Mouse (Mus musculus): Measurements from ENCODE around the gene Galnt17. TPM values are rescaled to one million over a fixed set of nuclear protein-coding genes. Genes with fewer than 3 reads are reported as not detected.

The Galnt17 gene
- total RNA-seq, 2 experiments from 2014 or later, result not detected

DNA sequence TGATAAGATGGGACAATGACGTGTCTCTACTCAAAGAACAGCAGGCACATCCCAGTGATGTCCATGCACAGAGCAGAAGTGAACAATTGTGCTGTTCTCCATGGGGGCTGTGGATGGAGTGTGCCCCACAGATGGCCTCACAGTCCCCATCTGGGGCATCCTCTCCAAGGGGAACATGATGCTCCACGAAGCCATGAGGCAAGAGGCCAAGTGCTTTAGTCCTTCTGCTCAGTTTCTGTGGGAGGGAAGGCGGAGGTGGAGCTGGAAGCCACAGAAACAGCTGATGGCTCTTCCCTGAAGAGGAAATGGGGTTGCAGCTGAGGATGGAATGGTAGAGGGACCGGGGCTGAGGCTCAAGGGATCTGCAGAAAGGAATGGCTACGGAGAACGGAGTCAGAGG is 243.1 kb downstream of the Galnt17 start:
- no peak for ATAC-seq (replicated peaks; ENCODE audit: low FRiP score, poor library complexity, severe bottlenecking)

DNA sequence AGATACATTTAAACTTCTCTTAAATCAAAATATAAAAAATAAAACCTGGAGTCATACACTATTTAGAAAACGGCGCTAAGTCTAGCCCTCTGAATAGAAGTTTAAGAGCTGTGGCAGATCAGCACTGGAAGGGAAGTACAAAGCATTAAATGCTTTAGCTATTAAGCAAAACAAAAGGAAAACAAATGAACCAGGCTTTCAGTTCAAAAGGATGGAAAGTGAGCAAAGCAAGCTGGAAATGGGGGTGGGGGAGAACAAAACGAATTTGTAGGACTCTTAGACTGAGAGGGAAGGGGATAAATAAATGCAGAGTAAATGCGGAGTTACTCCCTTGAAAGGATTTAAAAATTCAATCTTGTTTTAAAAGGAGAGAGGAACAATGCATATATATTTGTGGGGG is 259.8 kb downstream of the Galnt17 start:
- no peak for ATAC-seq (replicated peaks; ENCODE audit: low FRiP score, poor library complexity, severe bottlenecking)

DNA sequence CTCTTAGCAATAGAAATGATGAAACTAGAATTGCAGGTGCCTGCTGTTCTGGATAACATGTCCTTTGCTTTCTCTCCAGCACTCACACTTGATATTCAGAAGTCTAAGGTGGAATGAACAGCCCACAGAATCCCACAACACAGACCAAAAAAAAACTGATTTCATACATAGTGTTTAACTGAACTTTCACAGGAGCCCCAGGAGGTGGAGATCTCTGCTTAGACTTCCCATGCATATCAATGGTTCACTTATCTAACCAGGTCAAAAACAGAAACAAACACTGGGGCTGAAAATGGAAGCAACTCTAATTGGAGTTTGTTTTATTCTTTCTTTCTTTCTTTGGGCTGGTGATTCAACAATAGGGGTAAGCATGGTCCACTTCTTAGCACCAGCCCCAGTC is 265.2 kb downstream of the Galnt17 start:
- no peak for ATAC-seq (replicated peaks; ENCODE audit: low FRiP score, poor library complexity, severe bottlenecking)

DNA sequence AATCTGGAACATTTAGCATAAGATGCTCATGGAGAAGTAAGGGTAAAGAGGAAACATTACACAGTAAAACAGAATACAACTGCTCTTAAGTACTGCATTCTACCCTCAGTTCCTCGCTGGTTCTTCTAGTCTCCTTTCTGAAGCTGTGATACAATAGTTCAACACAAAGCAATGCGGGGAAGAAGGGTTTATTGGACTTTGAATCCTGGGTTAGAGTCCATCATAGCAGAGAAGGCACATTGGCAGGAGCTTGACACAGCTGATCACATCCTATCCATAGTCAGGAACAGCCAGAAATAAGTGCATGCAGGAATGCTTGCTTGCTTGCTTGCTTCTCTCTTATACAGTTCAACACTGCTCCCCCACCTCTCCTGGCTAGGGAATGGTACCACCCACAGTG is 267.9 kb downstream of the Galnt17 start:
- no peak for ATAC-seq (replicated peaks; ENCODE audit: low FRiP score, poor library complexity, severe bottlenecking)

DNA sequence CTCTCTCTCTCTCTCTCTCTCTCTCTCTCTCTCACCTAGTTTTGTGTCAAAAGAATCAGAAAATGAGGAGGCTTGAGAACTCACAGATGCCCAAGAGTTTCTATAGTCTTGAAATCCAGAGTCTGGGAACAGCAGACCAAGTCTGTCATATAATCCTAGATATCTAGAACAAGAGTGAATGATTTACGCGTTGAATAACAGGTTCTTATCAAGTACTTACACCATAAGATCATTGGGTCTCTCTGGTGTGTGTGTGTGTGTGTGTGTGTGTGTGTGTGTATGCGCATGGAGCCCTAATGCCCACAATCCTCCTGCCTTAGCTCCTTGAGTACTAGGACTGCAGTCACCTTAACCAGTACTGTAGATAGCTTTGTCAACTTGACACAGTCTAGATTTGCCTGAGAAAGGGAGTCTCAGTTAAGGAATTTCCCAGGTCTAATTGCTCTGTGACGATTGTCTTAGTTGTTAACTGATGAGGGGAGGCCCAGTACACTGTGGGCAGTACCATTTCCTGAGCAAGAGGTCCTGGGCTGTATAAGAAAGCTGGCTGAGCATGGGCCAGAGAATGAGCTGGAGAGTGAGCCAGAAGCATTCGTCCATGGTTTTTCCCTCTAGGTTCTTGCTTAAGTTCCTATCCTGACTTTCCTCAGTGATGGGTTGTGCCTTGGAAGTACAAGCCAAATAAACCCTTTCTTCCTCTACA is 268.5 kb downstream of the Galnt17 start:
- no peak for ATAC-seq (replicated peaks; ENCODE audit: low FRiP score, poor library complexity, severe bottlenecking)

DNA sequence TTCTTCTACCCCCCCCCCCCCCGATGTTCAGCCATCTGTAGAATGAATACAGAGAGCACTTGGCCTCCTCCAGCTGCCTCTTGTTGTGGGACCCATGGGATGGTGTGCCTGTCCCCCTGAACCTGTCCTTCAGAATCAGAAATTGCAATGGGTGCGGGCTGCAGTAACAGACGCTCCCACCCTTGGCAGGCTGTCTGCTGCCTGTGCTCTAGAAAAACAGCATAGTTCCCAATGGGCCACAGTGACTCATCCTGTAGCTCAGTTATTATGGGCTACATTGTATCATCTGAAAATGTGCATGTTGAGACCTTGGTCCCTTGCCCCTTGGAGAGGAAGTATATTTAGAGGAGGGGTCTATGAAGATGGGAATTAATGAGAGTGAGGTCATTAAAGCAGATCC is 283.8 kb downstream of the Galnt17 start:
- no peak for ATAC-seq (replicated peaks; ENCODE audit: low FRiP score, poor library complexity, severe bottlenecking)

DNA sequence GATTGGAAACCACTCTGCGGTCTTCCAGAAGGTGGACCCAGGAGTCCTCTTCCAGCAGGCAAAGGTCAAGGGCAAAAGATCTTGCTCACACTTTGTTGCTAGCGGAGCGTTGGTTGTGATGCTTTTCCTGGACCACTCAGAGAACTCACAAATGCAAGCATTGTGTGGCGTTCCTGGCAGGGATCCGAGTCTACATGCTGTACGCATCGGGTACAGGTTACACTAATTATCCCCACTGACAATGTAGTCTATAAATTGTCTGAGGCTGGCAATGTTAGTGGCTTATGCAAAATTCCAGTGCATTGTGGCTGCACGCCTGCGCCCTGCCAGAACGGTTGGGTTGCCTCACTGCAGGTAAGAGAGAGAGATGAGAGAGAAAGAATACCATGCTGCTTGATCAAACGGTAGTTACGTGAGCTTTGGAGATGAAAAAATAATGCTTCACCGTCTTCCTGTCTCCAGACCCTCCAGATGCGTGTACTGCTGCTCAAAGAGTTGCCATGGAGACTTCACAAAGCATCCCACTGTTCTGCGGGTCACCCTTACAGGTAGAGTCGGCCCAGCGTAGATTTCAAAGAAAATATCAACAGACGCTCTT is 285.8 kb downstream of the Galnt17 start:
- ATAC-seq (replicated peaks; ENCODE audit: low FRiP score, poor library complexity, severe bottlenecking), result no peak

DNA sequence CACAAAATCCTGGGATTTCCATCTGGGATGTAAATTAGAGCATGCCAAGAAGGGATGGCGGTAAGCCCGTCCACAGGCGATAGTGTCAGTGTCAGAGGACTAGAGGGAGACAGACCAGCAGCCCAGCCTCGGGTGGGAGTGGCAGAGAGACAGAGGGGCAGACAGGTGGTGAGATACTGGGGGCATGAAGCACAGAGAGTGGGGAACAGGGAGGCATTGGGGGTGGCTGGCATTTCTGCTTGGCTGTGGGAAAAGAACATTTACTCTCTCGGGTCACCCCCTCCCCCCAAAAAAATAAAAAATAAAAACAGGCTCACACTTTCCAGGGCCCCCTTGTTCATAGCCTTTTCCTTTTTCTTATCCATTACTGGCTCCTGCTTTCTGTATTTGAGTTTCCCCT is 287.4 kb downstream of the Galnt17 start:
- no peak for ATAC-seq (replicated peaks; ENCODE audit: low FRiP score, poor library complexity, severe bottlenecking)

DNA sequence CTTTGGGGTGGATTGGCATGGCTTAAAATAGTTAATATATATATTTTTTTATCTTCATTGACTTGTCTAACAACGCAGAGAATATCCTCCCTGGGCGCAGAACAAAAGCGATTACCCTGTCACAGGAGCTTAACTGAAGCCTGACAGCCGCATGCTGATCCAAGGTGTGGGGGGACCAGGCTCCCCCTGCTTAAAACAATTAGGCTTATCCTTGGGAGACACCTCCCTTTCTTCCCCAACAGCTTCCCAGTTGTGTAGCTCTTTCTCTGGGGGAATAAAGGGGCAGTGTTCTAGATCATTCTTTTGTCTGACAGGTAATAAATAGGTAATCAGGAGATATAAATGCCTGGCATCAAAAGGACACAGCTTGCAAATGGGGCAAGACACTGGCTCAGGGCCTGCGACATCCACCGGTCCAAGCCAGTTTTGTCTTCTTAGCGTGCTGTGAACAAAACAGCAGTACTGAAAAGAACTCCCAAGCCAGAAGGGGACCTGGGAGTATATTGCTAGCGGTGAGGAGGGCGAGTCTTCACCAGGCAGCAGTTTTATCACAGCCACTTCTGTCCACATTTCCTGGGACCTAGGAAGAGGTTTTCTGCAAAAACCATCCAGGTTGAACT is 288.8 kb downstream of the Galnt17 start:
- ATAC-seq (replicated peaks; ENCODE audit: low FRiP score, poor library complexity, severe bottlenecking), result no peak

DNA sequence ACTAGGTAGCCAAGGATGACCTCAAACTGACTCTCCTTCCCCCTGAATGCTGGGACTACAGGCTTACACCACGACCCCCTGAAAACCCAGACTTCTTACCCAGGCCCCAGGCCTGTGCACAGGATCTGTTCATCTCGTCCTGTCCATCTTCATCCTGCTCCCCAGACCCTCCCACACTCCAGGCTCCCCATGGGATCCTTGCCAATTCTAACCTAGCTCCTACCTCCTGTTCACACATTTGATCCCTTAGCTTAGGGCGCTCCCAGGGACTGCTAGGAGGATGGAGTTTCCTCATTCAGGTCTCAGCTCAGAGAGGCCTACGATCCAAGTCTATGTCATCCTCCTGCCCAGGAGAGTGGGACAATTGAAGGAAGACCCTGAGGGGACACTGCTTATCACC is 292.2 kb downstream of the Galnt17 start:
- no peak for ATAC-seq (replicated peaks; ENCODE audit: low FRiP score, poor library complexity, severe bottlenecking)

DNA sequence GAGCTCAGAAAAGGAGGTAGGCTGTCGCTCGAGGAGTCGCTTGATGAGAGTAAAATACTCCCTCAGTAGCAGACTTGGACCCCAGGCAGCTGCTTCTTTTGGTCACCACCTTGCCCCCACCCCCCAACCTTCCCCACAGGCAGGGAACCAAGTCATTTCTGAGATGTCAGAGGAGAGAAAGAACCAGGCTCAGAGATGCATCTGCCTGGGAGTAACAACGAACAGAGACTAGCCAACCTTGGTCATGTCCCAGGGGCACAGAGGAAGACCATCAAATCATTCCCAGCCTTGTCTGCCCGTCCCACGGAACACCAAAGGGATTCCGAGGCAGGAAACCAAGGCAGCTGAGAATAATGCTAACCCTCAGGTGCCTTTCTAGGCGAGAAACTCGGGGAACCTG is 293.0 kb downstream of the Galnt17 start:
- no peak for ATAC-seq (replicated peaks; ENCODE audit: low FRiP score, poor library complexity, severe bottlenecking)

DNA sequence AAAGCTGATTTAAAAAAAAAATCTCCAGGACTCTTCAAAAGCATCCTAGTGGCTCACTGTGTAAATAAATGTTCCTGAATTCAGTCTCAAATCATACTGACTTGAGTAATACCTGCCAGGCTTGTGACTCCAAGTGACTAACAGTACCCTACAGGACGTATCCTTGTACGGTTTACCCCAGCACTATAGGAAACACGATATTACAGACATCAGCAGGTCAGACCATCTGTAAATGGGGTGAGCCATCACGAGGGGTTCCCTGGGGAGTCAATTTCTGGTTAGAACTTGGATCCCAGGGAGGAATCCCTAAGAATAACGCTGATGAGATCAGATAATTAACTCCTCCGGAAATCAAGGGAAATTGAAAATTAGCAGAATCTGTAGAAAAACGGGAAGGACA is 294.5 kb downstream of the Galnt17 start:
- no peak for ATAC-seq (replicated peaks; ENCODE audit: low FRiP score, poor library complexity, severe bottlenecking)

DNA sequence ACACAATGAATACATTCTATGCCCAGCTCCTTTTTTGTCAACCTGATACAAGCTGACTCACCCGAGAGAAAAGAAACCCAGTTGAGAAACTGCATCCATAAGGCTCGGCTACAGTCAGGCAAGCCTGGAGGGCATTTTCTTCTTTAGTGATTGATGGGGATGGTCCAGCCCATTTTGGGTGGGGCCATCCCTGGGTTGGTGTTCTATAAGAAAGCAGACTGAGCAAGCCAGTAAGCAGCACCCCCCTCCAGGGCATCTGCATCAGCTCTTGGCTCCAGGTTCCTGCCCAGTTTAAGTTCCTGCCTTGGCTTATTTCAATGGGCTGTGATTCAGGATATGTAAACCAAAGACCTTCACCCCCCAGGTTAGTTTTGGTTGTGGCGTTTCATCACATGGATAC is 295.2 kb downstream of the Galnt17 start:
- no peak for ATAC-seq (replicated peaks; ENCODE audit: low FRiP score, poor library complexity, severe bottlenecking)

DNA sequence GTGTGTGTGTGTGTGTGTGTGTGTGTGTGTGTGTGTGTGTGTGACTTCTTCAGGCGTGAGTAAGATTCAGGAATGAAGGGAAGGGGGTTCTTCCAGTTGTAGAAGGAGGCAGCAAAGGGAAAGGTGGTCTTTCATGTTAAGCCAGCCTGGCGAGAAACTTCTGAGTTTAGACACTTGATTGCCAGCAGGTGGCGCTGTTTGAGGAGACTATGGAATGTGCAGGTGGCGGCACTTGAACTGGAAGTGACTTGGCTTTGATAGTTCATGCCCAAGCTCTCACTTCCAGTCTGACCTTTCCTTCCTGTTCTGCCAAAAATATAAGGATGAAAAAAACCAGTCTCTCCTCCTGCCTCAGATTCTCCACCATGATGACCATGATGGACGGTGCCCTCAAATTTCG is 298.8 kb downstream of the Galnt17 start:
- no peak for ATAC-seq (replicated peaks; ENCODE audit: low FRiP score, poor library complexity, severe bottlenecking)

DNA sequence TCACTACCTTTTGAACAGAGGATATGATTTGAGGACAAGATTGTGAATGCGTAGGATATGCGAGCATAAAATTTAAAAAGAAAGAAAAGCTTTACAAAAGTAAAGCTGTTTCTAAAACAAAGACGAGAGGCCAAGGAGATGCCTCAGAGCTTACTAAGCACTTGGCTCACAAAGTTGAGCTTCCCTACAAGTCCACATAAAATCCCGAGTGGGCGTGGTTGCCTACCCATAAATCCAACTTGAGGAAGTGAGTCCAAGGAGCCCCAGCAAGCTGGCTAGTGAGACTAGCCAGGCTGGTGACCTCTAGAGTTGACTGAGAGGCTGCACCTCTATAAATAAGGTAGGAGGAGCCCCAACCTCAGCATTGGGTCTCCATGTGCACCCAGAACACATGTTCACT is 299.8 kb downstream of the Galnt17 start:
- ATAC-seq (replicated peaks; ENCODE audit: low FRiP score, poor library complexity, severe bottlenecking), result no peak

DNA sequence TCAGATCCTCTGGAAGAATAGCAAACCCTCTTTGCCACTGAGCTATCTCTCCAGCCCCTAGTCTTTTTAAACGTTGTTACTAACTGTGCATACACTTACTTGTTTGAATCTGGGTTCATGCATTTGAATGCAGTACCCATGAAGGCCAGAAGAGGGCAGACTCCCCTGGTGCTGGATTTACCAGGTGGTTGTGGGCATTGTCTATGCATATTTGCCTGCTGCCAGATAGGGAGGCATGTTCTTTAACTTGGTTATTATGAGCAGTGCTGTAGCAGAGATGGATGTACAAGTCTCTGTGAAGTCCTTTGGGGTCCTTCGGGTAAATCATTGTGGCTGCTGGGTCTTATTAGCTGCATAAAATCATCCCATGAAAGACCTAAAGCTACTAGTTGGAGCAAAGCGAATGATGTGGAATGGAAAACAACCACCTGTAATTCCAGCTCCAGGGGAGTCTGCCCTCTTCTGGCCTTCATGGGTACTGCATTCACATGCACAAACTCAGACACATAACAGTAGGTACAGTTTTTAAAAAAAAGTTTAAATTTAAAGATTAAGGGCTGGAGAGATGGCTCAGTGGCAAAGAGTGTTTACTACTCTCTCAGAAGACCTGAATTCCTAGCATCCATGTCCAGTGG is 300.3 kb downstream of the Galnt17 start:
- ATAC-seq (replicated peaks; ENCODE audit: low FRiP score, poor library complexity, severe bottlenecking), result no peak

DNA sequence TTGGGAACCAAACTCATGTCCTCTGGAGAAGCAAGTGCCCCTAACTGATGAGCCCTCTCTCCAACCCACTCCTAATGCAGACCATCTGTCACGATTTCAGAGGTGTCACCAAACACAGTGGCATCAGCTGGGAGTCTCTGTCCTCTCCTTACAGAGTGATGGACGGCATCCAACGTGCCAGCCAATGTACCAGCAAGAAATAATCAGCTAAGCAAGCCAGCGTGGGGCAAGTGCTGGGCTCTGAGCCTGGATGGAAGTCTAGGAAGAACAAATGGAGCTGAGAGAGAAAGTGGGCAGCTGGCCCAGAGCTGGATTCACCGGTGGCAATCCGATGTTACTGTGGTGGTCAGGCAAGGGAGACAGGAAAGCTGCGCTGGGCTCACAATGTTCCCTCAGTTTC is 301.1 kb downstream of the Galnt17 start:
- ATAC-seq (replicated peaks; ENCODE audit: low FRiP score, poor library complexity, severe bottlenecking), result no peak

DNA sequence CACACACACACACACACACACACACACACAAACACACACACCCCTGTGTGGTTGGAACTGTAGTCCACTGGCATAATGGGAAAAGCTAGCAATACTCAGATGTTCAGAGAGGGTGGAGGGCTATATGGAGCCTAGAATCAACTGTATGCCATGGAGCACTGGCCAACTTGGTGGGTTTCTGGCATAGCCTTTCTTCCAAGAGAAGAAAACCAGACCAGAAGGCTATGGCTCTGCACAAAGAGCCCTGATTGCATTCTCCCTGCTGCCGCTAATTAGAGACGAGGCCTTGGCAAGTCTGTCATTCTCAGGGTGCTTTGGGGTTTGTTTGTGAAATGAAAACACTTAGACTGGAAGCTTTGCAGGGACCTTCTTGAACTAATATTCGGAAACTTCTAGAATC is 301.8 kb downstream of the Galnt17 start:
- ATAC-seq (replicated peaks; ENCODE audit: low FRiP score, poor library complexity, severe bottlenecking), result no peak

DNA sequence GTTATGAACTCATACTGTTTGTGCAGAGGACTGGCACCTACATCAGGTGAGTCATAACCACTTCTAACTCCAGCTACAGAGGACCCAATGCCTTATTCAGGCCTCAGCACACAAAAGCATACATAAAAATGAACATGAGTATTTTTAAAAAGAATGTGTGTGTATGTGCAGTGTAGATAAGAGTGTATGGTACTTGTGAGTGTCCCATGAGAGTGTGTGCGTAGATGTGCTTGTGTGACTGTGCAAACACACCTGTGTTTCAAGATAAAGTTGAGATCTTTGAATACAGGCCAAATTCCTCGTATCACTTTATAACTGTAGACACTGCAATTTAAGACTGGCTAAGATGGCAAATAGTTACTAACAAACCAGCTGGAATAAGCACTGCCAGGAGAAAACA is 307.7 kb downstream of the Galnt17 start:
- ATAC-seq (replicated peaks; ENCODE audit: low FRiP score, poor library complexity, severe bottlenecking), result no peak

DNA sequence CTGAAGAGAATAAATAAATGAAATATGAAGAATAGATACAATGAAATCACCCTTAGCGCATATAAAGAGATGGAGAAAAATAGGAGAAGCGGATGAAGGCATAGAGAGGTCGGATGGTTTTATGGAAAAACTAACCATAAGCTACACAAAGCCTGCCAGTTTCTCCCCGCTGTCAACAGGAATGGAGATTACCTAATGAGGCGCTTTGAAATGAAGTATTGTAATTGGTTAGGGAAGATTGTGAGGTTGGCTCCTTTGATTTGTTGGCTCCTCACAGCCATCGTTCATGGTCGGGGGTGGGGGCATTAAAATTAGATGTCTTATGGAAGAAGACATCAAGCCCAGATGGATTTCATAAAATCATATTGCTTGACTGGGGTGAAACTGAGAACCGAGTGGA is 329.0 kb downstream of the Galnt17 start:
- ATAC-seq (replicated peaks; ENCODE audit: low FRiP score, poor library complexity, severe bottlenecking), result no peak

DNA sequence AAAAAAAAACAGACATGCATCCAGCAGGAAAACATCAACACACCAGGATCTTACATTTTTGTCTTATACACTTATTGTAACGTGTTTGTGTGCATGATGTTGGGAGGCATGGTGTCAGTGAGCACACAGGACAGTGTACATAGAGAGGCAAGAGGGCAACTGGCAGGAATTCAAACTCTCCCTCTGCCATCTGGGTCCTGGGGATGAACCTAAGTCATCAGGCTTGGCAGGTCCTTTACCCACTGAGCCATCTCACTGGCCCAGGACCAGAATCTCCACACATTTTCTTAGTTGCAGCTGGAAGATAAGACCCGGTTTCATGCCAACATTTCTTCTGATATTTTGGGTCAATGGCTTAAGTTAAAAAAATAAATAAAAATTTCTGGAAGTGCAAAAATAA is 329.4 kb downstream of the Galnt17 start:
- ATAC-seq (replicated peaks; ENCODE audit: low FRiP score, poor library complexity, severe bottlenecking), result no peak

All from erythroid progenitor cell, adult 5-6 weeks (primary cell).